Mouse (Mus musculus): Measurements from ENCODE around the gene Lrrc29.

Lrrc29 gene

DNA sequence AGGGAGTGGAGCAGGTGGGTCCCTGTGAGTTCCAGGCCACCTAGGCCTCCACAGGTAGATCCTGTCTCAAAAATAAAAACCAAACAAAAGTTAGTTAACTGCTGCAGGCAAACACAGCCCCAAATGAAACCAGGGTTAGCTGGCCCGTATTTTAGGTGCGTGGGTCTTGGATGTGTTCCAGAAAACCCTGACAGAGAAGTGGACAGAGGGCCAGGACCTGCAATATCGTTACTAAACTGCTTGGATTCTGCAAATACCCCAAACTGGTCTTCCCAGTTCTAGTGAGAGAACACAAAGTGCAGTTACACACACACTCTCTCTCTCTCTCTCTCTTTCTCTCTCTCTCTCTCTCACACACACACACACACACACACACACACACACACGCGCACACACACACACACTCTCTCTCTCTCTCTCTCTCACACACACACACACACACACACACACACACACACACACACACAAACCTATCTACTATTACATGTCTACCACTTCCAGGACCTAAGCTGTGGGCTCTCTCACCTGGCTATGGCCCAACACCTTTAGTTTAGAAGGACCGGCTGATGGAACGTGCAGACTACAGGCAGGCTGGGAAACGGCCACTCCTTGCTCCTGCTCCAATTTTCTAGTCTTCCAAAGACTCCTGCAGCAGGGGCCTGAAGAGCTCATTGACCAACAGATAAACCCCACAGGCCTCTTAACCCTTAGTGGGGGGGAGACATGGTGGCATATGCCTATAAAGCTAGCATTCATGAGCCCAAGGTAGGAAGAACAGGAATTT lies 17.9 kb upstream of the Lrrc29 start:
- no peak for DNase-seq

GRCm38 (mm10) chr8:105342768-105343167 lies 16.7 kb upstream of the Lrrc29 start:
- no peak for DNase-seq

DNA sequence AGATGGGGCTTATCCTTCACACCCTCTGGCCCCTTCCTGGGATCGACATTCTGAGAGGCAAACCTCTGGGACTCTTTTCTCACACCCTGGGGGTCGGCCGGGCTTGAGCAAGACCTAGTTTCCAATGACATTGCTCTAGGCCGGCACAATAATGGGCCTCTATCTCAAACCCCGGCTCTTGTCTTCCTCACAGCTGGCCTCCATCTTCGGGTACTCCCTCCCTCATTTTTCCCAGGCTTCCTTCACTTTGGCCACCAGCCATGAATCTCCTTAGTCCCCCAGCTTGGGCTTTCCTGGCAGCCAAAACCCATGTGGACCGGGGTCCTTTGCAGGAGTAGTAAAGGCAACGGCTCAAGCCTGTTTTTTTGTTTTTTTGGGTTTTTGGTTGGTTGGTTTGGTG lies 15.3 kb upstream of the Lrrc29 start:
- DNase-seq: no peak

- no peak for DNase-seq
Observed at GRCm38 (mm10) chr8:105339886-105340635, 14.0 kb upstream of the Lrrc29 start.

GRCm38 (mm10) chr8:105338992-105339391 lies 12.9 kb upstream of the Lrrc29 start:
- DNase-seq: no peak

DNA sequence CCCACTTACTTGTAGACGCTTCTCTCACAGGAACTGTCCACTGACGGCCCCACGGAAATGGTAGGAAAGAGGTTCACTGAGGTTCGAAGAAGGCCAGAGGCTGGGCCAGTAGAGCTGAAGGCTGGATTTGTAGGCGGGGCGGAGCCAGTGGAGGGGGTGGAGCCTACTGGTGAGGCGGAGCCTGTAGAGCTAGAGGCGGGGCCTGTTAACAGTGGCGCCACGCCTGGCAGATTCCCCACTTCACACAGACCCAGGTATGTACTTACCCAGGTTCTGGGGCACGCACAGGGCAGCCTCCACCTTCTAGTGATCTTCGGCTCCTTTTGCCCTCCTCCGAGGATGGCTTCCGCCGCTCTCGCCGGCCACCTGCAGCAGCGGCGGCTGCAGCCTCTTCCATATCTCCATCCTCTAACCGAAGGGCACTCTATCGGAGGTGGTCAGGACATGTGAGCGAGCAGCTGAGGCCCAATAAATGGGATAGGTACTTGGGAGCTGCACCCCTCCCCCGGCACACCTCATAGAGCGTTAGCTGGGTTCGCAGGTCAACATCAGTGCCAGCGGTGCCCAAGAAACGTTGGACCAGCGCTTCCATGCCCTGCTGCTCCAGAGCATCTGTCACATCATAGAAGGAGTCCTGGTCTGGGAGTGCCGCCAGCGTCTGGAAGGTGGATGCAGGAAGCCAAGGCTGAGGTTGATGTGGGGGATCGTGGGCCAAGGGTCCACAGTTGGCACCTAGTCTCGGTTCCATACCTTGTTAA lies 10.5 kb upstream of the Lrrc29 start:
- DNase-seq: no peak

GRCm38 (mm10) chr8:105332523-105332922 lies 6.4 kb upstream of the Lrrc29 start:
- no peak for DNase-seq

- no peak for DNase-seq
Observed at GRCm38 (mm10) chr8:105331931-105332330, 5.9 kb upstream of the Lrrc29 start.

DNA sequence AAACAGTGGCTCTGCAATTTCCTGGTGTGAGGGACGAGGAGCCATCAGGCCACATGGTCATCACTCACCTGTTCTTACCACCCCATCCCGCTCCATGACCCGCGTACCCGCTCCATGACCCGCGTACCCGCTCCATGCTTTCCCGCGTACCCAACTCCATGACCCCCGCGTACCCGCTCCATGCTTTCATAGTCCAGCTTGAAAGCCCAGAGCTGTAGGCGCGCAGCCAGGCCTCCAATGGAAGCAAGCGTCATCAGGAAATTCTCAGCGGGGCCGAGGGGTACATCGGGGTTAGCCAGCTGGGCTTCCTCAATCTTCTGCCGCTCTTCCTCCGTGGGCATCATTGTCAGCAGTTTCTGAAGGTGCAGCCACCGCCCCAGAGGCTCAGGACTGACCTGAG lies 5.4 kb upstream of the Lrrc29 start:
- DNase-seq: no peak

- no peak for DNase-seq
Observed at GRCm38 (mm10) chr8:105330325-105330724, 4.2 kb upstream of the Lrrc29 start.

DNA sequence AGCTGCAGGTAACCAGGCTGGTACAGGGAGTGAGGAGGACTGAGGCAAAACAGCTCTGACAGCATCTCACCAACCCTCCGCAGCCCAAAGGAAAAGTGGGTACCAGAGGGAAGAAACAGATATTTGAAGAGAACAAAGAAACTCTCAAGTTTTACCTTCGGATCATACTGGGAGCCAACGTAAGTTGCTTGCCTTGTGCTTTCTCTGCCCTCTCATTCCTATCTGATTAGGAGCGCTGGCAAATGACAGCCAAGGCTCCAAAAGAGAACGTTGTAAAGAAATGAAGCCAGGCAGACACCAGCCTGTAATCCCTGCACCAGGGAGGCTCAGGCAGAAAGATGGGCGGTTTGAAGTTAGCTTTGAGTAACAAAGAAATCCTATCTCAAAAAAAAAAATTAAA lies 890 bp upstream of the Lrrc29 start:
- DNase-seq: no peak

GRCm38 (mm10) chr8:105325641-105326093 lies 411 bp downstream of the Lrrc29 start:
- DNase-seq: no peak

DNA sequence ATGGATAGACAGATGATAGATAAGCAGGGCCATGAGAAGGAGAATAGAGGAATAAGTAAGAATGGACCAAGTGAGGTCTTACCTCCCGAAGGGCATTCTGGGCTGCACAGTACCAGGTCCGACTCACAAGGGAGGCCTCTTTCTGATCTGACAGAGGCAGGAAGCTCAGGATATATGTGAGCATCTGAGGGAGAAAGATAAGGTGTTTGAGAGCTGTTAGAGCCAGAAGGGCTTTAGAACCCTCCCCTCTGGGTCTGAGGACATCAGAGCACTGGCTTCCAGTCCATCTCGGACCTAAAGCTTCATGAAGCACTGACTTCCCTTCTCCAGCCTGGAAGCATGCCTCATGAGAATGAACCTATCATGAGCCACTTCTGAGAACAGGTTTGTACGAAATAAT lies 2.9 kb downstream of the Lrrc29 start:
- DNase-seq: no peak

- DNase-seq: no peak
Observed at GRCm38 (mm10) chr8:105318662-105319190, 7.4 kb downstream of the Lrrc29 start.

DNA sequence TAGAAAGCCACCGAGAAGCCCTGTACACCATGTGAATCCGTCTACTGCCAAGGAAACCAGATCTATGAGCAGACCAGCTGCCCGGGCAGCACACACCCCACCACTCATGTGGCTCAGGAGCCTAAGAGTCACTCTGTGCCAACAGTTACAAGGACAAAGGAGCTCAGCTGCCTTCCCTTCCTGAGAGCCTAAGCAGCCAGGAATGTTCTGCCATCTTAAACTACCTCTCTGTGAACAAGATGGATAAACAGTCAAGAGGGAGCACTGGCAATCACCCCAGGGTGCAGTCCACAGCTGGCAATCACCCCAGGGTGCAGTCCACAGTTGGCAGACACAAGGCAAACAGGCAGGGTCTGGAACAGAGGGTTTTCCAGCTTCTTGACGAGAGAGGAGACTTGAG lies 8.1 kb downstream of the Lrrc29 start:
- peak; percentile 40 for DNase-seq

DNA sequence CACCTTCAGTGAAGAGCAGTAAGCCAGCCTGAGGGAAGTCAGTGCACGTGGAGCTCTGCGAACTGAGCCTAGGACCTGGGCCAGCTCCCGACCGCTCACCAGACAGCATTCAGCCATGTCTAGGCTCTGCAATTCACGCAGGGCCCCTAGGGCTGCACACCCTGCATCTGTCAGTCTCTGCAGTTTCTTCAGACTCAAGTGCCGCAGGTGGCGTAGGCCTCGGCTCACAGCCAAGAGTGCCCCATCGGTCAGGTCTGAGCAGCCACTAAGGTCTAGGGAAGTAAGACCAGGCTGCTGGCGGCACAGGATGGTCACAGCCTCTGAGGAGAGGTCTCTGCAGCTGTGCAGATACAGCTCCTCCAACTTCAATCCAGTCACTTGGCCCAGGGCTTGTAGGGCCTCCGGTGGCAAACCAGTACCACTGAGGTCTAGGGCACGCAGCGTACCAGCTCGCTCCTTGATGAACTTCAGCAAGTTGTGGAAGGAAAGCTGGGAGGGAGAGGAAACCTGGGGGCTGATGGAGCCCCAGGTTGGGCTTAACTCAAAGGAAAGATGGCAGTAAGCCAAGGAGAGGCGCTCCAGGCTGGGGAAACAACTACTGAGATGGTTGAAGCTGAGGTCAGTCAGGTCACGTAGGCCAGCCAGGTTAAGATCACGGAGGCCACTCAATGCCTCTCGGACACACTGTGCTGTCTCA lies 10.9 kb downstream of the Lrrc29 start:
- DNase-seq: peak; percentile 74

DNA sequence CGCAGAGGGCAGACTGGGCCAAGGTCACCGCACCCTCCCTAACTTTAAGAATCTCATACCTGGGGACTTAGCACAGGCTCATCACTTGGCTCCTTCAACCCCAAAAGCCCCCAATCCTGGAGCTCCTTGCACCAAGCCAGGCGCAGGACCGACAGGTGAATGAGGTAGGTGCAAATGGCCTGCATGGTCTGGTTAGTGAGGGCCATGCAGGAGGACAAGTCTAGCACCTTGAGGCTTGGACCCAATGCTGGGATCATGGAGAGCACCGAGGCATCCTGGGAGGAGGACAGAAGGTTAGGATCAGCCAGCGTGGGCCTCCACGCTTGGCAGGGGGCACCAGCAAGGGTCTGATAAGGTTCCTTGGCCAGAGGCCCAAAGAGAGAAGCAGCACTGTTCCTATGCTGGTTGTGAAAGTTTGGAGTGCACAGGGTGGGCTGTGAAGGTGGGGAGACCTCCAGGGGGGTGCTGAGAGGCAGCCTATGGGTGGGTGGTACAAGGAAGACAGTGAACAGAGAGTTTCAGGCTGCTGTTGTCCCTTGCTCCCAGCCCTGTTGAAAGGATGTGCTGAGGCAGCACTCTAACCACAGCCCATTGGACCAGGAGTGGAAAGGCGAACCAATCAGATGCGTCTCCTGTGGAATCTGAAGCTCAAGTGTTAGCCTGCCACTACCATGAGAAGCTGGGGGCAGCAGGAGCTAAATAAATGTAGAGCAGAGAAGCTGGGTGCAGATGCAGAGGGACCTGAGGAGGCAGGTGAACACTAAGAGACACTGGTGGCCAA lies 12.3 kb downstream of the Lrrc29 start:
- DNase-seq: no peak

- DNase-seq: peak; percentile 74
Observed at GRCm38 (mm10) chr8:105312891-105313481, 13.1 kb downstream of the Lrrc29 start.

- DNase-seq: no peak
Observed at GRCm38 (mm10) chr8:105311718-105312117, 14.4 kb downstream of the Lrrc29 start.

- DNase-seq: no peak
Observed at GRCm38 (mm10) chr8:105310118-105310517, 16.0 kb downstream of the Lrrc29 start.

DNA sequence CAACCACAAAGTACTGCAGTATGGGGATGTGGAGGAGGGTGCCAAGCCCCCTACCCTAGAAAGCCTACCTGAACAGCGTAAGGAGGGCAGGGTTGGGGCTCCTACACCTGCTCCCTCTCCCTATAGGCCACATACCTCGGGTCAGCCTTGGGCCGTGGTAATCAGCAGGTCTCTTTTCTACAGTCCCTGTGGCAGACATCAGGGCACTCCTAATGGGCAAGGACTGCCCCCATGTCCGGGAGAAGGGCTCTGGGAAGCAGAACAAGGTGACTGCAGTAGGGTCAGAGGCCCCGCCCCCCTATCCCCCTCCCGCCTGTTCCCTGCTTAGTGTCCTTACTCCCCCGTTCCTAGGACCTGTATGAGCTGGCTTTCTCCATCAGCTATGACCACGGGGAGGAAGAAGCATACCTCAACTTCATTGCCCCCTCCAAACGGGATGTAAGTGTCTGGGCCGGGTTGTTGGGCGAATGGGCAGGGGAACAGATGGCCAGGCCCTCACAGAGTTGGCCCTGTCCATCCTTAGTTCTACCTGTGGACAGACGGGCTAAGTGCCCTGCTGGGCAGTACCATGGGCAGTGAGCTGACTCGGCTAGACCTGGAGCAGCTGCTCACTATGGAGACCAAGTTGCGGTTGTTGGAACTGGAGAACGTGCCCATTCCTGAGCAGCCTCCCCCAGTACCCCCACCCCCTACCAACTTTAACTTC lies 16.8 kb downstream of the Lrrc29 start:
- DNase-seq: peak; percentile 96
